Comparison of ENCODE assay signal across 23 mouse cellular contexts in genomic region chr4:62836875-62837274, GRCm38 (mm10).
"Had no signal": no experiment of that assay in that cellular context is flagged by ENCODE, and none has a peak within 500 bp of the region (broad histone marks: within the 10 kb centered on the region; RNA-seq: fewer than 3 reads in every experiment).

No protein-coding gene starts in this region.

- H3K9ac ChIP-seq: limb, embryonic 13.5 days; liver, embryonic 12.5 days; liver, embryonic 15.5 days; lung, embryonic 15.5 days; midbrain, embryonic 13.5 days; neural tube, embryonic 13.5 days; stomach, embryonic 15.5 days had no signal

- H3K27me3 ChIP-seq: limb, embryonic 13.5 days; liver, embryonic 12.5 days; liver, embryonic 15.5 days; lung, embryonic 15.5 days; midbrain, embryonic 13.5 days; neural tube, embryonic 13.5 days; stomach, embryonic 15.5 days had no signal

- H3K9me3 ChIP-seq: limb, embryonic 10.5 days; limb, embryonic 13.5 days; liver, embryonic 12.5 days; liver, embryonic 15.5 days; lung, embryonic 15.5 days; midbrain, embryonic 10.5 days; midbrain, embryonic 13.5 days; neural tube, embryonic 13.5 days; stomach, embryonic 15.5 days had no signal

- H3K4me1 ChIP-seq: liver, embryonic 12.5 days; liver, embryonic 15.5 days had no signal

- ATAC-seq: intestine, postnatal 0 days; liver, embryonic 12.5 days; midbrain, embryonic 13.5 days; midbrain, embryonic 16.5 days had no signal

- H3K36me3 ChIP-seq: limb, embryonic 10.5 days; limb, embryonic 13.5 days; liver, embryonic 12.5 days; liver, embryonic 15.5 days; lung, embryonic 15.5 days; midbrain, embryonic 10.5 days; midbrain, embryonic 13.5 days; neural tube, embryonic 13.5 days; stomach, embryonic 15.5 days had no signal

- H3K27ac ChIP-seq: layer of hippocampus, adult 2 months; limb, embryonic 10.5 days; limb, embryonic 13.5 days; liver, embryonic 12.5 days; liver, embryonic 15.5 days; lung, embryonic 15.5 days; midbrain, embryonic 10.5 days; midbrain, embryonic 13.5 days; neural tube, embryonic 13.5 days; stomach, embryonic 15.5 days had no signal

- DNase-seq: layer of hippocampus, adult 9-11 months; liver; lung, adult 18-20 months; lung, postnatal 10 days; lung, postnatal 36 days; retina, postnatal 1 day; right cerebral cortex, postnatal 25 days; spleen, adult 18-20 months; thymus, postnatal 25 days had no signal

- H3K4me3 ChIP-seq: layer of hippocampus, adult 2 months; limb, embryonic 10.5 days; limb, embryonic 13.5 days; liver, embryonic 12.5 days; liver, embryonic 15.5 days; lung, embryonic 15.5 days; megakaryocyte, embryonic 14.5 days; midbrain, embryonic 10.5 days; midbrain, embryonic 13.5 days; myocyte; neural tube, embryonic 13.5 days; stomach, embryonic 15.5 days had no signal

- H3K4me2 ChIP-seq: limb, embryonic 13.5 days; liver, embryonic 12.5 days; liver, embryonic 15.5 days; lung, embryonic 15.5 days; midbrain, embryonic 13.5 days; neural tube, embryonic 13.5 days; stomach, embryonic 15.5 days had no signal
